In the genomic region with DNA sequence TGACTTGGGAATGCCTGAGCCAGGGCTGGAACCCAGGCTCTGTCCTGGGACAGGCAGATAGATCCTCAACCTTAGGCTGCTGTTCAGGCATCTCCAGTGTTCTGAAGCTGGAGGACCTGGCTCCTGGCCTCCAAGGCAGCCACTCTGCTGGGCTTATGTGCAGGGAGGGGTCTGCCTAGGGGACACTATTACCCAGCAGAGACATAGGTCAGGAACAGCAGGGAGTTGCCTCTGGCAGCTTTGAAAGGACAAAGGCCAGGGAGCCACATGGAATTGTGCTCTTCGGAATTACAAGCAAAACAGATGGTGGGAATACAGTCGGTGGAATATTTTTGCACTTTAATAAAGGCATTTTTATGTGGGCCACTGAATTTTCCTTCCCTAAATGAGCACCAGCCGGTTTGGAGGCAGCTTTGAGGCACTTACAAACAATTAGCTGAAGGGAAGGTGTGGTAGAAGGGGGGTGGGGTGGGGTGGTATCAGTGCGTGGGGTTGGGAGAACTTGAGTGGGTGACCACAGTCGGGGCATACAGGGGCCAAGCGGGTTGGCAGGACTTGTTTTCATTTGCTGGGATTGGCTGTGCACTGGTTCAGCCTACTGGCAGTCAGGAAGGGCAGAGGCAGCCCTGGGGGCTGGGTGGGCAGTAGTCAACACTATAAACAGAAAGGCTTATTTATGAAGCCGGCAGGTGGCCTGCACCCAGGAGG, we compare ENCODE assay signal across 14 mouse cellular contexts. TPM values are rescaled to one million over a fixed set of nuclear protein-coding genes. Genes with fewer than 3 reads are reported as not detected.
DNase-seq lines count a peak whose midpoint lies in the region.
"Had no signal": no experiment of that assay in that cellular context is flagged by ENCODE, and none has a peak within 500 bp of the region (broad histone marks: within the 10 kb centered on the region; RNA-seq: fewer than 3 reads in every experiment).

No protein-coding gene starts in this region.

- DNase-seq in gastrocnemius, postnatal 25 days: peak; percentile 16
- DNase-seq in gastrocnemius, postnatal 14 days: no peak
- peak; percentile 31 to 43 for DNase-seq in right cerebral cortex, adult 2 months (ENCODE audit: low spot score in 2 of 2)
- no peak for DNase-seq in right cerebral cortex, postnatal 4 days
- peak; percentile 52 for DNase-seq in layer of hippocampus, adult 9-11 months
- no peak for DNase-seq in retina, embryonic 14.5 days (ENCODE audit: low spot score)
- DNase-seq in testis, postnatal 14 days (ENCODE audit: low spot score): no peak
- no peak for DNase-seq in kidney, adult 11 months
- DNase-seq: adrenal gland, postnatal 36 days; cerebellum, adult 9-10 months; kidney, postnatal 10 days; thymus, postnatal 4 days had no signal

- intact Hi-C loops in gastrocnemius, postnatal 14 days (cut with DNase I; ENCODE audit: low total_unique reads): no loop called here

RNA-seq across cellular contexts. Expression of a gene that starts 43.7 kb away (rescaled TPM):
- 1 to 10 TPM; 1.7 to 2.3 TPM for total RNA-seq in gastrocnemius, postnatal 25 days (2021)
- total RNA-seq in gastrocnemius, postnatal 14 days (2021): 1 to 10 TPM; 3.1 to 4.8 TPM
- total RNA-seq: hematopoietic stem cell, adult 5-6 weeks; megakaryocyte, adult 5-6 weeks had no signal

Comparison
In these comparisons a context has a peak if more than half of its experiments do, and no peak if none do; other contexts are left out.
1. DNase-seq: peak in gastrocnemius, postnatal 25 days (single experiment), right cerebral cortex, adult 2 months (2 of 2) and layer of hippocampus, adult 9-11 months (single experiment); none in gastrocnemius, postnatal 14 days (single experiment), right cerebral cortex, postnatal 4 days (single experiment), retina, embryonic 14.5 days (single experiment), testis, postnatal 14 days (single experiment) and kidney, adult 11 months (single experiment).